Mouse (Mus musculus) adrenal gland, postnatal 14 days (tissue): ENCODE measurements around the gene Olfr323. TPM values are rescaled to one million over a fixed set of nuclear protein-coding genes. Genes with fewer than 3 reads are reported as not detected.

Source experiments
- DNase-seq: peaks from one replicate; pipeline ENCODE4 v3.0.0; 2021; ENCODE audit warnings: mixed read lengths
- total RNA-seq: library from RNA; stranded (reverse); gene quantifications from 2 replicates; pipeline ENCODE4 v1.2.3, GENCODE M21; 2021

The Olfr323 gene
- total RNA-seq, 1 experiment from 2014 or later, result not detected

DNA sequence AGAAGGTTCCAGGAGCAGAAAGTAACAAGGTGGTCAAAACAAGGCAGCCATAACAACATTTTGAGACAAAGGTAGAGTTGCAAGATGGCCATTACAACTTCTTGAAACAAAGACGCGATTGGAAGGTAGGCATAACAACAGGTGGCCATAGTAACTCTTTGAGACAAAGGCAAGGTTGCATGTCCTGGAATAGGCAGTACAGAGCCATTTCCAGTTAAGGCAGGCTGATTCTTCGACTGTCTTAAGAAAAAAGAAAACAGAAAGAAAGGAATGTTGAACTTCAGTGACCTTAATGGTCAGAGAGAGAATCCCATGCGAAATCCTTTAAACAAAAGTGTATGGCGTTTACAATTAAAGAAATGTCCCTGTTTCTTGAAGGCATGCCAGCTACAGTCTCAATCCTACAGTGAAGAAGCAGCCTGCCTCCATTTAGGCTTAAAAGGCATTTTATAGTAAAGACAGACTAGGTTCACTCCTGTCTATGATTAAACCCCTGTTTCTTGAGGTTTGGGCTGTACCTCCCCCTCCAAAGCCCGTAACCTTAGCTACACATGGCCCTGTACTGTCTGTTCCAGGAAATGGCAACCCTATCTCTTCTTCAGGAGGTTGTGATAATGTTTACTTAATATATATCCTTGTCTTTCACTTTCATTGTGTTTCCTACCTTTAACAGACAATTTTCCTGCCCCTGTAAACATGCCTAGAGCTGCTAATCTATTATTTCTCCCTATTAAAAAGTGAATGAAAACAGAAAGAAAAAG, 27.3 kb downstream of the Olfr323 start:
- DNase-seq, result no peak

DNA sequence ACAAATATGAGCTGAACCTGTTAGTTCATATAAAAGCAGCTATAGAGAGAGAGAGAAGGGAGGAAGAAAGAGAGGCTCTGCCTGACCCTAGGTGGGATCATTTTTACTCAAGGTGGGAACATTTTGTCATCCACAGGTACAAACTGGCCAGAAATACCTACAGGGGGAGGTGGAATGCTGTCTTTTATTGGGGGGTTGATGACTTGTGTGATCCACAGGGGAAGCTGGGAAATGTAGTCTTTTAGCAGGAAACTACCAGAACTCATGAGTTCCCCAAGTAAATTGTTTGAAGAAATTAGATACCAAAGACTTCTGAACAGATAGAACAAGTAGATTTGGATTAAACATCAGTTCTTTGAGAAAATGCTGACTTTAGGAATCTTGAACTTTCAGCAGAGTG, 28.2 kb downstream of the Olfr323 start:
- no peak for DNase-seq

DNA sequence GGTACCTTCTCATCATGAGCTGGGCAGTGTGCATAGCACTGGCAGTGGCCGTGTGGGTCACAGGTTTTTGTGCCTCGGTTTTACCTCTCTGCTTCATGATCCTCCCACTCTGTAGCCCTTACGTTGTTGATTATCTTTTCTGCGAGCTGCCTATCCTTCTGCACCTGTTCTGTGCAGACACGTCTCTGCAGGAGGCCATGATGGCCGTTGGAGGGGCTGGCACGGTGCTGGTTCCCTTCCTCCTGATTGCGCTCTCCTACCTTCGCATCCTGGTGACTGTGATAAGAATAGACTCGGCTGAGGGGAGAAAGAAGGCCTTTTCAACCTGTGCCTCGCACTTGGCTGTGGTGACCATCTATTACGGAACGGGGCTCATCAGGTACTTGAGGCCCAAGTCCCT, 32.5 kb downstream of the Olfr323 start:
- DNase-seq, result no peak

DNA sequence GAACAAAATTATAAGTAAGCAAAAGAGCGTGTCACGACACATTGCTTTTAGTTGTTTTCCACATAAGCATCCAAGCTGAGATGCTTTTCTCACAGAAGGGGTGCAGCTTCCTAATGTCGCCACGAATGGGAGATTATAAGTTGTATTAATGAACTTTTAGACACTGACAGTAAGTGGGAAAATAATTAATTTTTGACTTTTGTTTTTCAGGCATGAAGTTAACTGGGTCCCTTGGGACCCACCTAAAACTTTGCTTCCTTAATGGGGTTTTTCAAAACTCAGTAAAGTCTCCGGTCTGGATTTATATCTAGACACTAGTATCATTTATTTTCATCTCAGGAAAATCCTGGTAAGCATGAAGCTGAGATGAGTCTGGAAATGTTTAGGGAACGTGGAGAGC, 35.5 kb downstream of the Olfr323 start, which contains the start of gene Olfr324:
TSS of gene Olfr324 (plus strand) at position 301 of the 400 bp plus-strand sequence.
- DNase-seq, result no peak

DNA sequence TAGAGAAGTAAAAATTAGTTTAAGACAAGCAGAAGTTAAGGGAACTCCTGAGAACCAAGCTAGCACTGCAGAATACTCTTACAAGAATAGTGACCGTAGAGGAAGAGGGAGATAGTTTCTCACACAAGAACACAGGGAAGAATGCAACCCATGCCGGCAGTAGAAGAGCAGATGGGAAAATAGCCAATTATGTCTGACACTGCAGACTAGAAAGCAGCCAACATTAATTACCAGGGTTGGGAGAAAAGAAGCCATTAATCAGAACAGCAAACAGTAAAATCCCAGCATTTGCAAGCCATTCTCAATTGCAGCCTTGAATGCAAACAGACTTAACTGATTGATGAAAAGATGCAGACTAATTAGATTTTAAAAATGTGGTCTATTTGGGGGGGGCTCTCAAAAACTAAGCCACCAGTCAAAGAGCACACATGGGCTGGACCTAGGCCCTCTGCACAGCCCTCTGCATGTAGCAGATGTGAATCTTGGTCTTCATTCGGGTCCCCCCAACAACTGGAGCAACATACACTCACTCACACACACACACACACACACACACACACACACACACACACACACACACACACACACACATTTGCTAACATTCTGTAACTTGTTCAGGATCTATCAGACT, 41.6 kb downstream of the Olfr323 start:
- no peak for DNase-seq

DNA sequence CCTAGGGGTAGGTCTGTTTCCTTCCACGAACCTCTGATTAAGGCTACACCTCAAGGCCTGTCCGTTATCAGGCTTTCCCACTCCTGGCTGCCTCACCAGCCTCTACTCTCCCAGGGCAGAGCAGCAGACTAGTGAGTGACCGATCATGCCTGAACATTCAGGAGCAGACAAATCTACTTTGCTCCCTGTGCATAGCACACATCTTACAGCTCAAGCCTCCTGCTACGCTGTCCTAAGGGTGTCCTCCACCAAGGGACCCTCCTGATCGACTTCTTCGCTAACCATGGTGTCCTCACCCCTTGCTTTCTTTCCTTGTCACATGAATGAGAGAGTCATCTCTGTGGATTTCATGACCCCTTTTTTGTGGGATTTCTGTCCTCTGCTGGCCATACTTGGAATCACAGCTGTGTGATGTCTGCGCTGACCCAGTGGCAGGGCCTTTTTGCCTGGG, 42.4 kb downstream of the Olfr323 start:
- peak; percentile 61 for DNase-seq

DNA sequence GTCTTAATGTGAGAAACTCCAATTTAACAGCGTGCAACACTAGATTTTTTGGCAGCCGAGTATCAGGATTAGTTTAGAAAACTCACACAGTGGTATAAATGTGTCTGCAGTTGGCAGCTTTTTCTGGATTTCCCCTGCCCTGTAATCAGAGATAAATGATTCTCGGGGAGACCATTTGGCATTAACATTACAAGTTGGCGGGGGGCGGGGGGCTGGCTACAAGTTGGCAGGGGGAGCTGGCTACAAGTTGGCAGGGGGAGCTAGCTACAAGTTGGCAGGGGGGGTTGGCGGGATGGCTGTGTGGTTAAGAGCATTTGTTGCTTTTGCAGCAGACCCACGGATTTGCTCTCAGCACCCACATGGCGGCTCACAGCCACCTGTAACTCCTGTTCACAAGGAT, 51.7 kb downstream of the Olfr323 start:
- DNase-seq, result no peak

DNA sequence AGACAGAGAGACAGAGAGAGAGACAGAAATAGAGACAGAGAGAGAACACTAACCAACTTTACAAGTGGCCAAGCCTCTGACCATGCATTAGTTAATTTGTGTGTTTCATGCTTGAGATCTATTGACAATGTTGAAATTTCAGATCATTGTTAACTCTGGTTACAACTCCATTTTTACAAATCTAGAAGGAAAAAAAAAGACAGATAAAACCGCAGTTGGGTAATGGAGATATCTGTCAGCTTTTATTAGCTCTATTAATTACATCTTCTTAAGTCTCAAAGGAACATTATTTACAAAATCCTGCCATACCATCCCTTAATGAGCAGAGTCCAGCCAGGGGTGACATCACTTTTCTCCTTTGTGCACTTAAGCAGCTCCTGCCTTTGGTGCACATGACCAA, 52.9 kb downstream of the Olfr323 start, which contains the start of gene Olfr325:
TSS of gene Olfr325 (plus strand) at position 301 of the 400 bp plus-strand sequence.
- no peak for DNase-seq

Other genes with a start within 250 kb of the Olfr323 start
- gene 1810065E05Rik, start 209.4 kb downstream of the Olfr323 start, total RNA-seq, result not detected in 2 replicates
- not detected in 2 replicates for gene Gm12253, start 197.9 kb downstream of the Olfr323 start, total RNA-seq
- gene Lypd9, start 177.6 kb downstream of the Olfr323 start, total RNA-seq, result not detected in 2 replicates
- not detected in 2 replicates for gene Olfr30, start 168.2 kb downstream of the Olfr323 start, total RNA-seq
- gene Olfr332, start 137.9 kb downstream of the Olfr323 start, total RNA-seq, result not detected in 2 replicates
- not detected in 2 replicates for gene Olfr331, start 127.9 kb downstream of the Olfr323 start, total RNA-seq
- gene Olfr330, start 95.7 kb downstream of the Olfr323 start, total RNA-seq, result not detected in 2 replicates
- gene Olfr329-ps, start 84.1 kb downstream of the Olfr323 start, total RNA-seq, result not detected in 2 replicates
- 0.15 TPM in 1 of 2 replicates, not detected in the other for gene Olfr328, start 74.9 kb downstream of the Olfr323 start, total RNA-seq
- not detected in 2 replicates for gene Olfr224, start 59.9 kb downstream of the Olfr323 start, total RNA-seq
- gene Olfr325, start 52.8 kb downstream of the Olfr323 start, total RNA-seq, result not detected in 2 replicates
- gene Olfr324, start 35.4 kb downstream of the Olfr323 start, total RNA-seq, result not detected in 2 replicates
- not detected in 2 replicates for gene 2210407C18Rik, start 14.4 kb downstream of the Olfr323 start, total RNA-seq
- gene Trim58, start 10.0 kb upstream of the Olfr323 start, total RNA-seq, result 0.49 and 1.3 TPM in 2 replicates
- gene Olfr322, start 28.3 kb upstream of the Olfr323 start, total RNA-seq, result not detected in 2 replicates
- not detected in 2 replicates for gene Olfr320, start 50.6 kb upstream of the Olfr323 start, total RNA-seq
- not detected in 2 replicates for gene Olfr319, start 68.7 kb upstream of the Olfr323 start, total RNA-seq
- gene Olfr318, start 93.5 kb upstream of the Olfr323 start, total RNA-seq, result not detected in 2 replicates
- not detected in 2 replicates for gene Olfr317, start 108.7 kb upstream of the Olfr323 start, total RNA-seq
- not detected in 2 replicates for gene Olfr316, start 122.2 kb upstream of the Olfr323 start, total RNA-seq
- gene Olfr315, start 142.7 kb upstream of the Olfr323 start, total RNA-seq, result not detected in 2 replicates
- gene Olfr314, start 152.5 kb upstream of the Olfr323 start, total RNA-seq, result not detected in 2 replicates
- 4.2 and 4.9 TPM in 2 replicates for gene Fam183b, start 171.5 kb upstream of the Olfr323 start, total RNA-seq
- gene Olfr313, start 184.5 kb upstream of the Olfr323 start, total RNA-seq, result not detected in 2 replicates
- not detected in 2 replicates for gene Olfr312, start 198.7 kb upstream of the Olfr323 start, total RNA-seq
- not detected in 2 replicates for gene Olfr311, start 208.8 kb upstream of the Olfr323 start, total RNA-seq
- 4.4 and 6.3 TPM in 2 replicates for gene Gm12258, start 216.7 kb upstream of the Olfr323 start, total RNA-seq
- 5.3 and 7.6 TPM in 2 replicates for gene 2810021J22Rik, start 236.7 kb upstream of the Olfr323 start, total RNA-seq